Mouse (Mus musculus) thymus, postnatal 14 days (tissue): Measurements from ENCODE around the gene Tm9sf4.

Experiments
- DNase-seq: peaks from one replicate; pipeline ENCODE4 v3.0.0; 2021

Gene Tm9sf4

GRCm38 (mm10) chr2:153160844-153161683 lies at the start of gene Tm9sf4:
TSS of gene Tm9sf4 (plus strand) at chr2:153161303.
- peak; percentile 90 for DNase-seq

GRCm38 (mm10) chr2:153115679-153116081 lies 45.4 kb upstream of the Tm9sf4 start:
- DNase-seq: no peak

- DNase-seq: peak; percentile 41
Observed at GRCm38 (mm10) chr2:153117051-153117486, 44.0 kb upstream of the Tm9sf4 start.

GRCm38 (mm10) chr2:153119488-153119887 lies 41.6 kb upstream of the Tm9sf4 start:
- no peak for DNase-seq

GRCm38 (mm10) chr2:153120126-153120525 lies 41.0 kb upstream of the Tm9sf4 start:
- DNase-seq: no peak

- DNase-seq: no peak
Observed at GRCm38 (mm10) chr2:153121821-153122615, 39.1 kb upstream of the Tm9sf4 start.

DNA sequence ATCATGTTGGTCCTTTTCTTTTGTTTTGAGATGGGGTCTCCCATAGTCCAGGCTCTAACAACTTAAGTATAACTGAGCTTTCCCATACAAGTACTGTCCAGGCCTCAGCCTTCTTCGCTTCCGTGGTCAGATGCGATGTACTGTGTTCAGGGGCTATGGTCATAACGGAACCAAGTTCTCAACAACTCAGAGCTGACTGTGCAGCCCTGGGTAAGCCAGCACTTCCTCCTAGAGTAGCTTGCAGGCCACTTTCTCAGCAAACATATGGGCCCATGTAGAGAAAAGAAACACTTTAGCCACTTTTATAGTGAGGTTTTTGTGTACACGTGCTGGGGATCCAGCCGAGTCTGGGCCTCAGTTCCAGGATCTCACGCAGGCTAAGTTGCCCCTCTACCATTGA lies 38.4 kb upstream of the Tm9sf4 start:
- DNase-seq: no peak

GRCm38 (mm10) chr2:153125875-153126274 lies 35.2 kb upstream of the Tm9sf4 start:
- DNase-seq: no peak

DNA sequence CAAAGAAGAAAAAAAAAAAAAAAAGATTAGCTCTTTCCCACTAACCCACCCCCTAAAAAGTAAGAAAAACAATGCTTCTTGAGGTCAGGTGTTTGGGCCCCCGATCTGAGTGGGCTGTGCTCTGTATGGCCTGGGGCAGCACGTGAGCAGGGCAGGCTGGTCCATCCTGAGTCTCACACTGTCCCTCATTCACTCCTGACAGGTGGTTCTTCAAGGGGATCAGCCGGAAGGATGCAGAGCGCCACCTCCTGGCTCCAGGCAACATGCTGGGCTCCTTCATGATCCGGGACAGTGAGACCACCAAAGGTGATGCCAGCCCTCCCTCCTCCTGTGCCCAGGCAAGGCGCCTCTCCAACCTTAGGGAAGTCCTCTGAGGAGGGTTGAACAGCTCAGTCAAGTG lies 30.1 kb upstream of the Tm9sf4 start:
- peak; percentile 41 for DNase-seq

DNA sequence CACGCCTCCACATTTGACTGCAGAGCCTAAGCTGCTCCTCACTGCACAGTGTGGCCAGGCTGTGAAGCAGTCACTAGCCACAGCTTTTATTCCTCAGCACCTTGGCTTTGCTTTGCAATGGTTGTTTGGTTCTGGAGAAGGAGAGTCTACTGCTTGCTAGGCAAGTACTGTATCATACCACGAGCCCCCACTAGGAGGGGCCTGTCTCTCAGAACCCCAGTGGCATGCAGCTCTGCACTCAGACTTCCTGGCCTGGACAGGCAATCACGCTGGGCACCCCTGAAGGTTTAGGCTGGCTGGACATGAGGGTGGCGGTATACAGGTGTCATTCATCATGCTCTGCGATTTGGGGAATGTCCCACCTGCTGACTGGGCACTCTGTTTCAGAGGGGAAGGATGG lies 26.9 kb upstream of the Tm9sf4 start:
- DNase-seq: no peak

DNA sequence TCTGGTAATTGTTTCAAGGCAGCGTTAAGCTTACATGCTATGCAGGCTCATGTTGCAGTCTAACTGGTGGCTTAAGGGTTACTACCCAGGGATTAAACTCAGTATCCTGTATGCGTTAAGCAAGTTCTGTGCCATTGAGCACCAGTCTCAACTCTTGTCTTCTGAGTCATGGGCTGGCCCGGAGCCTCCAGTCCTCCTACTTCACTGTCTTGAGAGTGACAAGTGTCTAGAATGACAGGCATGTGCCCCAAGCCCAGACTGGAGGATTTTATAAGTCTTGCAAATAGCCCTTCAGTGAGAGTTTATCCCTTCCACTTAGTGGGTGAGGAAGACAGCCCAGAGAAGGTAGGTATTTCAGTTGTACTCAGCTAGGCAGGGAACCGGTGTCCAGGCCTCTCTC lies 24.9 kb upstream of the Tm9sf4 start:
- no peak for DNase-seq

DNA sequence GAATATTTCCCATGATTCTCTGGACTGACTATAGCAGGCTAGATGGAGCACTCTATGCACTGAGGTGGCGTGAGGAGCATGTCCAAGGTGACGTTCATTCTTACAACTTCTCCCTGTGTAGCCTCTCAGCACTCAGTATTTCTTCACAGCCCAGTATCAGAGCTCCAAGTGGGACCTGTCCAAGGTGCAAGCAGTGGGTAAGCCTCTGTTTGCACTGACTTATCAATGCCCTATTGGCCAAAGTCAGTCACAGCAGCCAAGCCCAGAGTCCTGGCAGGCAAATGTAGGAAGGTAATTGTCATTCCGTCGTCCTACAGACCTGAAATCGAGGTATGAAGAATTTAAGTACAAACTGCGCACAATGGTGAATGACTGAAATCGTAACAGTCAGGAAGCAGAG lies 21.9 kb upstream of the Tm9sf4 start:
- no peak for DNase-seq

GRCm38 (mm10) chr2:153139996-153140613 lies 21.0 kb upstream of the Tm9sf4 start:
- DNase-seq: no peak

DNA sequence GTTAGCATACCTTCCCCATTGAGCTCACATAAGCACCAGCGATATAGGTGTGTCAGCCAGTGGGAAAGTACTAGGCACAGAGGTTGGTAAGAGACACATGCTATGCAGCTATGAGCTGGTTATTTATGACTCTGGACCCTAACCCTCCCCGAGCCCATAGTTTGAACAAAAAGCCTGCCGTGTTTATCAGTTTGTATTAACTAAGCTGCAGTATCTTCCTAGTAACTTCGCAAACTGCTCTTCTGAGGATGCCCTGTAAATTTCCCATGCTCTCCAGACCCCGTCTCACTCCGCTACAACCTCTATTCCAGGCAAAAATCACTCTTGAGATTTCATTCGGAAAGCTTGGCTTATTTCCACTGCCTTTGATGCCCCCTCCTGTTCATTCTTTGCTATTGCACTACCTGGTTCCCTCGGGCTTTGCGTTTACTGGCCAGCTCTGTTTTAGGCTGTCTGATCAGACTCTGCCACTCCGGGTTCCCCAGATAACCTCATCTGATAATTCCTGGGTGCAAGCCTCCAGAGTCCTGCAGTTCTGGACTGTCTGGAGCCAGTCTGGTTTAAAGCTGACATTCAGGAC lies 18.4 kb upstream of the Tm9sf4 start:
- DNase-seq: peak; percentile 53

DNA sequence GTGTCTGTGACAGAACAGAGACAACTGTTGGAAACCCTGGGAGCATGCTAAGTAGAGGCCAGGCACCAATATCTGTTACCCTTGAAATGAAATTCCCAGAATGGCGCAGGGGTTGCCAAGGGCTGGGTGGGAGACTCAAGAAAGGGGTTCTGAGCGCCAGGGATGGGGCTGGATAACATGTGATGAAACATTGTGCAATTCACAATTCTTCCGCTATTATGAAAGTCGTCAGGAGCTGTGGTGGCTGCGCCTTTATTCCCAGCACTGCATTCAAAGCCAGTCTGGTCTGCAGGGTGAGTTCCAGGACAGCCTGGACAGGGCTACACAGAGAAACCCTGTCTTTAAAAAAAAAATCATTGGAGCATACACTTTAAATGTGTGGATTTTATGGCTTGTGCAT lies 15.8 kb upstream of the Tm9sf4 start:
- DNase-seq: no peak

- DNase-seq: no peak
Observed at GRCm38 (mm10) chr2:153147236-153147635, 13.9 kb upstream of the Tm9sf4 start.

DNA sequence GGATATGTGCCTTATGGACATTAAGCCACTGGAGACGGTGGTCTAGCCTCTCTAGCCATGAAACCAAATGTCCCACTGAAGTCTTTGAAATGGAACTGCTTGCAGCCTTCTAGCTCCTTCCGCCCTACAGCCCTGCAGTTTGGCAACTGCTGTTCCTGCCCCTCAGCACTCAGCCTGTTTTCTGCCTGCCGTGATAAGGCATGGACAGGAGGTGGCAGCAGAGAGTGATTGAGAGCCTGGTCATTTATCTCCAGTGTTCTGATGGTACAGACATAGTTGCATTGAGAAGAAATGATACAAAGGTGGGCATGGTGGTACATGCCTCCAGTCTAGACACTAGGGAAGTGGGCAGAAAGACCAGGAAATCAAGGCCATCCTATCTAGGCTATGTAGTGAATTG lies 13.4 kb upstream of the Tm9sf4 start:
- peak; percentile 70 for DNase-seq

- DNase-seq: no peak
Observed at GRCm38 (mm10) chr2:153149742-153150141, 11.4 kb upstream of the Tm9sf4 start.

DNA sequence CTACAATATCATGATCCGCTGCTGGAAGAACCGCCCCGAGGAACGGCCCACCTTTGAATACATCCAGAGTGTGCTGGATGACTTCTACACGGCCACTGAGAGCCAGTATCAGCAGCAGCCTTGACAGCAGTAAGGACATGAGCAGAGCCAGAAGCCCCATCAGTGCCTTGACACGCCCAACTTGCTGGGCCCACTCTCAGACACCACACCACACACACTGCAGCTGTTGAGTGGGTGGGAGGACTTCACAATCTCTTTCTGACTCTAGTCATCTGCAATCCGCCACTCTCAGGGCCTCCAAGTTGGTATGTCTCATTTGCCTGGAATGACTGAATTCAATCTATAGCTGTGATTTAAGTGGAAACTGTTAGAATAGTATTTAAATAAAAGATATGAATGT lies 10.1 kb upstream of the Tm9sf4 start:
- DNase-seq: no peak

GRCm38 (mm10) chr2:153151926-153152665 lies 9.0 kb upstream of the Tm9sf4 start:
- DNase-seq: no peak

GRCm38 (mm10) chr2:153153033-153153450 lies 8.1 kb upstream of the Tm9sf4 start:
- DNase-seq: no peak

DNA sequence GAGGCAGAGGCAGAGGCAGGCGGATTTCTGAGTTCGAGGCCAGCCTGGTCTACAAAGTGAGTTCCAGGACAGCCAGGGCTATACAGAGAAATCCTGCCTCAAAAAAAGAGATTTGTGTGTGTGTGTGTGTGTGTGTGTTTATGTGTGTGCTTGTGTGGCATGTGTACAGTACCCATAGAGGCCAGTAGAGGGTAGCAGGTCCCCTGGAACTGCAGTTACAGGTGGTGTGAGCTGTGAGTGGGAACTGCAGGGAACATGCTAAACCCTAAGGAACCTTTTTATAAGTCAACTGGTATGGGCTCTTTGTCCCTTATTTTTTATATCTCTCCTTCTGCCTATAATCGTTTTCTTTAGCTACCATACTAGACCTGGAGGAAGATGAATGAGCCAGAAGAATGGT lies 3.8 kb upstream of the Tm9sf4 start:
- peak; percentile 43 for DNase-seq
